Mouse (Mus musculus) left cerebral cortex, adult 2 months (tissue): ENCODE data around the gene Dpp6. TPM values are rescaled to one million over a fixed set of nuclear protein-coding genes. Genes with fewer than 3 reads are reported as not detected.
"Not testable (repeated sequence)": the region's sequence is repeated elsewhere in the genome, so short reads cannot be mapped to it uniquely, and the experiment has no call there.

Experiments
- DNase-seq, 2 experiments: peaks; one replicate each; pipeline ENCODE4 v3.0.0; 2021 to 2022; ENCODE audit warnings: low spot score in 2 of 2, mixed read lengths in 1 of 2; ENCODE audit errors: extremely low spot score in 1 of 2
- H3K27ac ChIP-seq: fragments of 200-600 bp; 2 replicates; pipeline ENCODE4 v1.8.1; 2022
- H3K4me3 ChIP-seq: fragments of 200-600 bp; 2 replicates; pipeline ENCODE4 v1.8.1; 2022
- CTCF ChIP-seq: fragments of 200-600 bp; IDR thresholded peaks from 2 replicates; pipeline ENCODE4 v1.8.1; 2022; ENCODE audit warnings: antibody characterized with exemption, mild to moderate bottlenecking, moderate library complexity
- intact Hi-C: fragments of 180-260 bp; cut with DNase I; formaldehyde crosslinking; loops from one replicate; pipeline ENCODE4 v1.15.1; 2025
- total RNA-seq, 2 experiments: library from RNA; stranded (reverse); gene quantifications; 2 replicates each; pipeline ENCODE4 v1.2.3; 2021

Dpp6 gene
- total RNA-seq, 2 experiments from 2014 or later: 174 to 183 TPM

DNA sequence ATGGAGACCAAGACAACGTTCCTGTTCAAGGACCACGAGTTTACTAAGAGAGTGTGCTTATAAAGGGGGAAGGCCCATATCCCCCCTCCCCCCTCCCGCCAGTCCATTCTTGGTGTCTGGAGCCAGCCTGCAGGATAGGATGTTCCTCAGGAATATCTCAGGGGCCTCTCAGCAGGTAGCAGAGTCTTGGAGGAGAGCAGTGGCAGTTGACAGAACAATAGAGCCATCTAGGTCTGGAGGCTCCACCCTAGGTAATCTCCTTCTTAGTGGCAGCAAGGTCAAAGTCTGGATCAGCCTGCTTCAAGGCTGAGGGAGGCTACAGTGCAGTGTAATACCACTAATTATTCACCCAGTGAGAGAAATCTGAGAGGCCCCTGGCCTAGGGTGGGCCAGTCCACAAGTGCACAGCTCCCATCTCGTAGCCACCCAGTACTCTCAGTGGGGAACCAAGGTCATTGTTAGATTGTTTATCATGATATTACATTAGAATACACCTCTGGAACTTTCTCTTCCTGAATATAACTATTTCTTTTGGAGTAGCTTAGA, 604.2 kb downstream of the Dpp6 start:
- intact Hi-C loops: no loop called here
- no peak for TF ChIP-seq CTCF

GRCm38 (mm10) chr5:27423766-27424165, 606.8 kb downstream of the Dpp6 start:
- no peak for TF ChIP-seq CTCF
- intact Hi-C loops: no loop called here
- Histone ChIP-seq H3K4me3 (no peak overlapping the region), H3K27ac (no peak overlapping the region)
- DNase-seq: no peak

More for the DNA sequence above, 604.2 kb downstream of the Dpp6 start:
- DNase-seq: no peak
- Histone ChIP-seq H3K27ac (no peak overlapping the region), H3K4me3 (no peak overlapping the region)

- intact Hi-C loops: no loop called here
- no peak for DNase-seq
- Histone ChIP-seq H3K4me3 (no peak overlapping the region), H3K27ac (no peak overlapping the region)
- no peak for TF ChIP-seq CTCF
Observed at GRCm38 (mm10) chr5:27424484-27425080, 607.6 kb downstream of the Dpp6 start.

DNA sequence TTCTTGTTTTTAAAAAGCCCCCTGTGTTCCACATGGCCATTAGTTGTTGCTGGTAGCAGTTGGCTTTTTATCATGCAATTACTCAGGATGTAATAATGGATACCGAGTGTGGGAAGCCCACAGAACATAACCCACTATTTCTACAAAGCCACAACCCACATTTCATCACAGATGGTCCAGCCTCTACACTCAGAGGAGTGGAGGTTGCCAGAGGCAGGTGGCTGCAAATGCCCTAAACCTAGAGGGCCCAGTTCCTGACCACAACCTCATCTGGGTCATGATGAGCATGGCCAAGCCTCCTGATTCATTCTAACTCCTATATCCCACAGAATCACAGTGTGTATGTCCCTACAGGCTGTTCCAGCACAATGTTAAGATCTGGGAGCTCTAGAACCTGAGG, 609.2 kb downstream of the Dpp6 start:
- DNase-seq: no peak
- no peak for TF ChIP-seq CTCF
- intact Hi-C loops: no loop called here
- Histone ChIP-seq H3K27ac (no peak overlapping the region), H3K4me3 (no peak overlapping the region)

DNA sequence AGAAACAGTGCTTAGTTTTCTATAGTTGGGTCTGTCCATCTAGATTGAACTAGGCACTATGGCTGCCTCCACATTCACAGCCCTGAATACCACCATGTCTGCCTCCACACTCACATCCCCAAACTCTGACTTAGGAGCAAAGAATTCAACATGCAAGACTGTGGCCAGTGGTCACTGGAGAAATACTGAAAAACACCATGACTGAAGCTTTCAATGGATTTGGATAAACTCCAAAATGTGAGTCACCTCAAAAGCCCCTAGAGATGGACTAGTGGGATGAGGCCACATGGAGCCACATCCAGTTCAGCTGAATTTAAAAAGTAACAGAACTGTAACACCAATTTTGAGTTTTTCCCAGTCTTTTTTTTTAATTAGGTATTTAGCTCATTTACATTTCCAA, 616.6 kb downstream of the Dpp6 start:
- no peak for TF ChIP-seq CTCF
- intact Hi-C loops: no loop called here
- Histone ChIP-seq H3K4me3 (no peak overlapping the region), H3K27ac (no peak overlapping the region)
- no peak for DNase-seq

DNA sequence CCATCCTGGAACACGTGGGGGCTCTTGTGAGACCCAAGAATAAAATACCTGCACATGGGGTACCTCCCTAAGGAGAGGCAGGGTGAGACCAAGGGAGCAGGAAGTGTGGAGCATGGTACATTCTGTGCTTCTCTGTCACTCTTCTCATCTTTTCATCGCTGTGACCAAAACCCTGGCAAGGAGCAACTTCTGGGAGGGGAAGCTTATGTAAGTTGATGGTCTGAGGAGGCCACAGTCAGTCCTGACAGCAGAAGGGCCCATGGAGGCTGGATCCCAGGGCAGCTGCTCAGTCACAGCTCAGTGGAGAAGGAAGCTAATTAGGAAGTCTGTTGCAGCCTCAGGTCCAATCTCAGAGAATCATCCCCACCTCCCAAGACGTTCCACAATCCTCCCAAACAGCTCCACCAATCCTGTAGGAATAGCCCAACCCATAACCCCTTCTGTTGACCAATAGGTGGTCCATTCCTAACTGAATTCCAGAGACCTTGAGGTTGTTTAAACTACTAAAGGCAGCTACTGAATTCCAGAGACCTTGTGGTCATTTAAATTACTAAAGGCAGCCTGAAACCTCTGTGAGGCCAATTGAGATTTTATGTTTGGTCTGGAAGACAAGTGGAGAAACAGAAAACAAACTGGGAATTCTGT, 636.3 kb downstream of the Dpp6 start:
- intact Hi-C loops: no loop called here
- no peak for DNase-seq
- Histone ChIP-seq H3K4me3 (no peak overlapping the region), H3K27ac (no peak overlapping the region)
- no peak for TF ChIP-seq CTCF

- no peak overlapping the region for H3K4me3 ChIP-seq
- no peak for DNase-seq
- intact Hi-C loops: no loop called here
- H3K27ac ChIP-seq: no peak overlapping the region
- TF ChIP-seq CTCF: no peak
Observed at GRCm38 (mm10) chr5:27454386-27454785, 637.4 kb downstream of the Dpp6 start.

DNA sequence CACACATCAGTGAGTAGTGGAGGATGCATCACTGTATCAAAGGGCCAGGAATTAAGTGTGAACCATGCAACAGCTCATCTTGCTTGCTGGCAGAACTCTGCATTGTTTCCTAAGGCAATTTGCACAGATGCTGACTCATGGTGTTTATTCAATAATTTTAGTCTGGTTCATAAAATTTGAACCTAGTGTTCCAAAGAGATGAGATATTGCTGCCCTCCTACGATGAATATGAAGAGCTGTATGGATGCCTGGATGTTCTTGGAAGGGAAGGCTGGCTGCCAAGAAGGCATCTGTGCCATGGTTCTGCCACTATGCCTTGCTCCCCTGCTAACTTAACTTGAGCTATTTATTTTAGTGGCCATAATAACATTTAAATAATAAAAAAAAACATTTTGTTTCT, 640.0 kb downstream of the Dpp6 start:
- Histone ChIP-seq H3K27ac (no peak overlapping the region), H3K4me3 (no peak overlapping the region)
- DNase-seq: no peak
- no peak for TF ChIP-seq CTCF
- intact Hi-C loops: no loop called here

DNA sequence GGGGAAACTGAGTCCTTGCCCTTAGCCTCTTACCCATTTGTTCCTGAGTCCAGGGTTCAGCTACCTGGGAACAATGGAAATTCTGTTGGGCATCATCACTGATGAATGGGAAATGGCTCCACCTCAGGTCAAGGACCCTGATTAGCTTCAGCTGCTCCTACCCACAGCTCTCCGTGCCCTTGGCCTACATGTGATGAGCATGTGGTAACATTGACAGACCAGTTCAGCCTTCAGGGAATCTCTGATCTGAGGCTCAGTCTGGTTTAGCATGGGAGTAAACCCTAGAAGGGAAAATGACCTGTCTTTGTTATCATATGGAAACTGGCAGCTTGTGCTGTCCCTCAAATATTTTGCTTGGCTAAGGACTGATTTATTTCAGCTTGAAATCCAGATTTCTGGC, 640.7 kb downstream of the Dpp6 start:
- Histone ChIP-seq H3K27ac (no peak overlapping the region), H3K4me3 (no peak overlapping the region)
- no peak for TF ChIP-seq CTCF
- intact Hi-C loops: no loop called here
- no peak for DNase-seq

DNA sequence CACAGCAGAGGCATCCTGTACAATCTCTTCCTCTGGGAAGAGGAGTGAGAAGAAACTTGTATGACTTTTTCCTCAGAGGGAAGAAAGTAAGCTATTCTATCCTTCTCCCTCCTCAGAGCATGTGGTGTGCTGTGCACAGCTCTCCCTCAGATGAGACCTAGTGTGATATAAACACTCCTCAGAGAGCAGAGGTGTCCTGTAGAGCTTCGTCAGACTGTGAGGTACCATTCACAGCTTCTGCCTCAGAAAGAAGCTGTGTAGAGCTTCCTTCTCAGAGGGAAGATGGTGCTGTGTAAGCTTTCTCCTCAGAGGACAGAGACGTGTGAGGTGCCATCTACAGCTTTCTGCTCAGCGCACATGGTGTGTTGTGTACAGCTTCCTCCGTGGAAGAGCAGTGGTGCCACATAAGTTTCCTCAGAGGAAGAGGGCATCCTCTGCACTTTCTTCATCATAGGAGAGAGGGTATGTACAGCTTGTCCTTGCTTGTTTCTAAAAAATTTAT, 658.0 kb downstream of the Dpp6 start:
- Histone ChIP-seq H3K4me3 (no peak overlapping the region), H3K27ac (no peak overlapping the region)
- no peak for DNase-seq
- intact Hi-C loops: no loop called here
- TF ChIP-seq CTCF: no peak

DNA sequence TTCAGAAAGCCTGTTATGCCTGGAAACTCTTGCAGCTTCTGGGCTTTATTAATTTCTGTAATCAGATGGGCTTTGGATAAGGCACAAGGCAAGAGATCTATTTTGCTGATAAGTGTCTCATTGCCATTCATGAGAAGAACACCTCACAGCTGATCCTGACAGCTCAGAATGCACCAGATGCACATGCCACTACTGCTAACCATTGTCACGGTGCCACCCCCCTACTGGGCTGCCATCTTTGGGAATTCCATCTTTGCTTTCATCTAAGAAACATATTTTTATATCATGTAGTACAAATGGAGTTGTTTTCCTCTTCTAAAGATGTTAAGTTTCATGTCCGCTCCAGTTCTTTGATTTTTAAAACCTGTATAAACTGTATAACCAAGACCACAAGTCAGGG, 664.7 kb downstream of the Dpp6 start:
- no peak for DNase-seq
- TF ChIP-seq CTCF: no peak
- no peak overlapping the region for H3K27ac ChIP-seq
- H3K4me3 ChIP-seq: no peak overlapping the region
- intact Hi-C loops: no loop called here

GRCm38 (mm10) chr5:27486138-27486537, 669.1 kb downstream of the Dpp6 start:
- no peak for DNase-seq
- Histone ChIP-seq H3K4me3 (no peak overlapping the region), H3K27ac (no peak overlapping the region)
- no peak for TF ChIP-seq CTCF
- intact Hi-C loops: no loop called here

DNA sequence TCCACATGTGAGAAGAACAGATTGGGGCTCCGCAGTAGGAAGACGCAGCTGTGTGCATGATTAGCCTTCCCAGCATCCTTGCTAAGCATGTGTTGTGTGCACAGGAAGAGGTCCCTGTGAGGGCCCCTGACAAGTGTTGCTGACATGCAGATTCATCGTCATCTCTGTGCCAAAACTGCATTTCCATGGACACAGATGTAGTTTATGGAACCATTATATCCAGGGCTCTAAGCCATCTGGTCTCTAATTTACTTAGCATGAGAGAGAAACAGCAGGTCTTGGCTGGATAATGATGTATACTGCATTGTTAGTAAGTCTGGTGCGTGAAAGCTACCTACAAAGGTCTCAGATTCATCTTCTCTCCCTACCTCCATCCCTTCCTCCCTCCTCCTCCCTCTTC, 673.9 kb downstream of the Dpp6 start:
- Histone ChIP-seq H3K27ac (no peak overlapping the region), H3K4me3 (no peak overlapping the region)
- no peak for TF ChIP-seq CTCF
- intact Hi-C loops: no loop called here
- no peak for DNase-seq

DNA sequence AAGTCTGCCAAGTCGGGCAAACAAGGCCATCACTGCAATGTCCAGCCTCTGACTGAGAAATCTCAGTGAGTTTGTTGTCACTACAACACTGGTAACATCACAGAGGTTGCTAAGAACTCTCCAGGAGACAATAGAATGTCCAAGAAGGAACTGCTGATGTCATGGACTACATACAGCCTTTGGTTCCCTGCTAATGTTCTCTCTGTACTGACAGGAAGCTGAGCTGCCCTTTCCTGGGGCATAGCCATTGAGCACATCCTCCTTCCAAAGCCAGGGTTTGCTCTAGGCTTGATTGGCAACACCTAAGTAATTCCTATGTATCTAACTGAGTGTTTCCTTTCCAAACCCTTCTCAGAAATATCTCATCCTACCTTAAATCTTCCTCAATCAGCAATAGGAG, 684.3 kb downstream of the Dpp6 start, which contains the start of gene Speer4b:
Speer4b (minus strand) TSS at position 101 of the 400 bp plus-strand sequence.
- H3K27ac ChIP-seq, DNase-seq, intact Hi-C loops, H3K4me3 ChIP-seq: not testable (repeated sequence)
